Mouse (Mus musculus): Measurements from ENCODE around the gene Slc30a9. TPM values are rescaled to one million over a fixed set of nuclear protein-coding genes. Genes with fewer than 3 reads are reported as not detected.

Gene Slc30a9
- total RNA-seq, 4 experiments from 2014 or later, result 161 to 209 (median 190) TPM

Other genes starting within 250 kb of the Slc30a9 start
- gene Phox2b, start 207.7 kb upstream of the Slc30a9 start, total RNA-seq (2022), result not detected
- gene Tmem33, start 46.4 kb upstream of the Slc30a9 start, total RNA-seq (2022), result 10 to 100 TPM; 42.7 to 56.8 (median 49.0) TPM
- 1 to 10 TPM; 2.6 to 3.4 (median 2.8) TPM for gene Bend4, start 121.4 kb downstream of the Slc30a9 start, total RNA-seq (2022)